Comparison of ENCODE assay signal across 25 mouse cellular contexts in the genomic region with DNA sequence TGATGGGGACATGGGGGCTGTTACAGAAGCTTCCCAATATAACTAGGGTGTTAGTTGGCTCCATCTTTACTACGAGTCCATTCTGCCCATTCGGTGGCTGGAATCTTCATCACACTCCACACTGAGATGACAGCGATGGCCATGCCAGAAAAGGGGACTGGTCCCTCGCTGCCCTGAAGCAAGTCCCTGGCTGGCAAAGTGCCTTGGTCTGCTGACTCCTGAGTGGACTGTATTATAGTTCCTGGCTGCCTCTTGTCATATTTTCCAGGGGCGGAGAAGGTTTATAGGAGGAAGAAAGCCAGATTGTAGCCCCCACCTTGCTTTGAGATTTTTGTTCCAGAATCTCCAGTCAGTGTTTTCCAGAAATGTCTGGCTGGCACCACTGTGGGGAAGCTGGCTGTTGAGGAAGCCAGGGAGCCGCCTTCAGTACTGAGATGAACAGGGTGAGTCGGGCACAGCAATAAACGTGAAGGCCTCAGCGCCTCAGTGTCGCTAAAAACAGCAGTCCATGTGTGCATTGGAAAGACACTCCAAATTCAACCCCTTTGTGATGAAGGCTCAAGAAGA. TPM values are rescaled to one million over a fixed set of nuclear protein-coding genes. Genes with fewer than 3 reads are reported as not detected.
DNase-seq lines count a peak whose midpoint lies in the region; ATAC-seq and TF ChIP-seq lines count a peak whose summit lies in the region.
"Had no signal": no experiment of that assay in that cellular context is flagged by ENCODE, and none has a peak within 500 bp of the region (broad histone marks: within the 10 kb centered on the region; RNA-seq: fewer than 3 reads in every experiment).

No protein-coding gene starts in this region.

- H3K9ac ChIP-seq in intestine, embryonic 14.5 days (ENCODE audit: low read length): no peak overlapping the region
- no peak overlapping the region for H3K9ac ChIP-seq in intestine, embryonic 15.5 days
- H3K9ac ChIP-seq: forebrain, postnatal 0 days; heart, embryonic 12.5 days; hindbrain, embryonic 12.5 days; liver, embryonic 15.5 days had no signal

- no peak for TF ChIP-seq CTCF in gastrocnemius, adult 2 months (IDR thresholded peaks at IDR 0.05)

- no peaks in the 10 kb centered on the region for H3K27me3 ChIP-seq in intestine, embryonic 14.5 days (replicated peaks; ENCODE audit: control insufficient read depth, insufficient read depth, low read length)
- no peaks in the 10 kb centered on the region for H3K27me3 ChIP-seq in intestine, embryonic 15.5 days (replicated peaks)
- H3K27me3 ChIP-seq: heart, embryonic 12.5 days; hindbrain, embryonic 12.5 days; liver, embryonic 15.5 days had no signal

- WGBS in intestine, embryonic 14.5 days: 91% methylated on average over 10 of the region's 10 CpGs
- 85% methylated on average over 10 of the region's 10 CpGs for WGBS in intestine, embryonic 15.5 days

- no peak for ATAC-seq in intestine, embryonic 14.5 days (replicated peaks; ENCODE audit: low FRiP score, low TSS enrichment, low read depth)
- ATAC-seq in intestine, embryonic 15.5 days: no peak
- ATAC-seq: CD4-positive, CD25-positive, alpha-beta regulatory T cell, adult 4 months; forebrain, postnatal 0 days had no signal

- intact Hi-C loops in gastrocnemius, adult 2 months (cut with DNase I): no loop called here

- H3K36me3 ChIP-seq in intestine, embryonic 14.5 days (ENCODE audit: control insufficient read depth, insufficient read depth, low read length): no peaks in the 10 kb centered on the region
- no peaks in the 10 kb centered on the region for H3K36me3 ChIP-seq in intestine, embryonic 15.5 days
- H3K36me3 ChIP-seq: embryonic facial prominence, embryonic 10.5 days; forebrain, embryonic 10.5 days; heart, embryonic 12.5 days; hindbrain, embryonic 12.5 days; liver, embryonic 15.5 days had no signal

- peak overlapping the region; percentile 1; the same call in 1 of the 2 replicates for H3K27ac ChIP-seq in gastrocnemius, adult 2 months
- H3K27ac ChIP-seq in intestine, embryonic 14.5 days (ENCODE audit: low read depth): no peak overlapping the region
- no peak overlapping the region for H3K27ac ChIP-seq in intestine, embryonic 15.5 days
- H3K27ac ChIP-seq: embryonic facial prominence, embryonic 10.5 days; forebrain, embryonic 10.5 days; hindbrain, embryonic 12.5 days; kidney, postnatal 0 days; liver, embryonic 15.5 days had no signal

- H3K4me1 ChIP-seq in intestine, embryonic 14.5 days (replicated peaks; ENCODE audit: control insufficient read depth, insufficient read depth, low read length): peaks cover 25% of the 10 kb centered on the region
- peaks cover 20% of the 10 kb centered on the region for H3K4me1 ChIP-seq in intestine, embryonic 15.5 days (replicated peaks)
- H3K4me1 ChIP-seq: hindbrain, embryonic 12.5 days; liver, embryonic 15.5 days had no signal

- no peak overlapping the region for H3K4me2 ChIP-seq in intestine, embryonic 14.5 days (ENCODE audit: low read length)
- H3K4me2 ChIP-seq in intestine, embryonic 15.5 days (replicated peaks): no peak overlapping the region
- H3K4me2 ChIP-seq: heart, embryonic 12.5 days; hindbrain, embryonic 12.5 days; liver, embryonic 15.5 days; midbrain, embryonic 11.5 days had no signal

- no peaks in the 10 kb centered on the region for H3K9me3 ChIP-seq in intestine, embryonic 14.5 days (ENCODE audit: control insufficient read depth, low read length)
- no peaks in the 10 kb centered on the region for H3K9me3 ChIP-seq in intestine, embryonic 15.5 days
- H3K9me3 ChIP-seq: embryonic facial prominence, embryonic 10.5 days; forebrain, embryonic 10.5 days; heart, embryonic 12.5 days; hindbrain, embryonic 12.5 days; liver, embryonic 15.5 days had no signal

- no peak overlapping the region for H3K4me3 ChIP-seq in gastrocnemius, adult 2 months
- H3K4me3 ChIP-seq in intestine, embryonic 14.5 days (ENCODE audit: low read depth, low read length): no peak overlapping the region
- H3K4me3 ChIP-seq in intestine, embryonic 15.5 days (replicated peaks): no peak overlapping the region
- H3K4me3 ChIP-seq: embryonic facial prominence, embryonic 10.5 days; forebrain, embryonic 10.5 days; heart, embryonic 12.5 days; hindbrain, embryonic 12.5 days; liver, embryonic 15.5 days had no signal

- peak; percentile 45 for DNase-seq in gastrocnemius, adult 2 months
- no peak for DNase-seq in gastrocnemius, adult 8-10 months (ENCODE audit: low spot score in 2 of 2)
- peak; percentile 24 for DNase-seq in intestine, embryonic 14.5 days (ENCODE audit: low spot score)
- peak; percentile 19 for DNase-seq in right cerebral cortex, postnatal 14 days
- no peak for DNase-seq in right cerebral cortex, postnatal 25 days
- DNase-seq in lung, postnatal 36 days: peak; percentile 35
- no peak for DNase-seq in urinary bladder, postnatal 4 days (ENCODE audit: low spot score in 2 of 2)
- DNase-seq: adrenal gland, postnatal 14 days; cerebellum, adult 9-11 months; forebrain, postnatal 0 days; heart, postnatal 14 days; kidney, adult 18-20 months; layer of hippocampus, adult 9-11 months; right cerebral cortex, postnatal 4 days; thymus, postnatal 14 days had no signal

RNA-seq across cellular contexts. Expression of gene Col6a1, which starts 40.4 kb away (rescaled TPM):
- 10 to 100 TPM; 30.5 to 59.0 TPM for total RNA-seq in gastrocnemius, adult 2 months (2021)
- 10 to 100 TPM; 11.6 to 27.0 (median 15.2) TPM for total RNA-seq in gastrocnemius, adult 8-10 months (2022)
- polyA plus RNA-seq in intestine, embryonic 14.5 days (2014; fragmentation: Nextera tagmentation; extraction: Ambion mirVana): 309 and 317 TPM in 2 replicates
- 317 and 323 TPM in 2 replicates for polyA plus RNA-seq in intestine, embryonic 15.5 days (2015; fragmentation: Nextera tagmentation; extraction: Ambion mirVana)
- total RNA-seq: megakaryocyte progenitor cell, adult 5-6 weeks had no signal
- polyA plus RNA-seq: CD4-positive, CD25-positive, alpha-beta regulatory T cell, adult 4 months had no signal

Comparison
In these comparisons a context has a peak if more than half of its experiments do, and no peak if none do; other contexts are left out.
1. DNase-seq: peak in gastrocnemius, adult 2 months (single experiment), intestine, embryonic 14.5 days (single experiment), right cerebral cortex, postnatal 14 days (single experiment) and lung, postnatal 36 days (single experiment); none in gastrocnemius, adult 8-10 months (0 of 2), right cerebral cortex, postnatal 25 days (single experiment) and urinary bladder, postnatal 4 days (0 of 2).